Mouse (Mus musculus) activated CD4-positive, CD25-positive, alpha-beta regulatory T cell (primary cell): ENCODE results near the gene Ctu1. TPM values are rescaled to one million over a fixed set of nuclear protein-coding genes. Genes with fewer than 3 reads are reported as not detected.

Source experiments
- polyA plus RNA-seq, 2 experiments: library from polyadenylated mRNA; unstranded; fragments of 100-300 nt; shearing (Covaris generic); gene quantifications; one replicate each; pipeline ENCODE4 v1.2.1; 2017

The Ctu1 gene
- polyA plus RNA-seq = 10 to 100 TPM in 1 of 2 experiments, 1 to 10 TPM in 1; 8.3 to 13.4 TPM

DNA sequence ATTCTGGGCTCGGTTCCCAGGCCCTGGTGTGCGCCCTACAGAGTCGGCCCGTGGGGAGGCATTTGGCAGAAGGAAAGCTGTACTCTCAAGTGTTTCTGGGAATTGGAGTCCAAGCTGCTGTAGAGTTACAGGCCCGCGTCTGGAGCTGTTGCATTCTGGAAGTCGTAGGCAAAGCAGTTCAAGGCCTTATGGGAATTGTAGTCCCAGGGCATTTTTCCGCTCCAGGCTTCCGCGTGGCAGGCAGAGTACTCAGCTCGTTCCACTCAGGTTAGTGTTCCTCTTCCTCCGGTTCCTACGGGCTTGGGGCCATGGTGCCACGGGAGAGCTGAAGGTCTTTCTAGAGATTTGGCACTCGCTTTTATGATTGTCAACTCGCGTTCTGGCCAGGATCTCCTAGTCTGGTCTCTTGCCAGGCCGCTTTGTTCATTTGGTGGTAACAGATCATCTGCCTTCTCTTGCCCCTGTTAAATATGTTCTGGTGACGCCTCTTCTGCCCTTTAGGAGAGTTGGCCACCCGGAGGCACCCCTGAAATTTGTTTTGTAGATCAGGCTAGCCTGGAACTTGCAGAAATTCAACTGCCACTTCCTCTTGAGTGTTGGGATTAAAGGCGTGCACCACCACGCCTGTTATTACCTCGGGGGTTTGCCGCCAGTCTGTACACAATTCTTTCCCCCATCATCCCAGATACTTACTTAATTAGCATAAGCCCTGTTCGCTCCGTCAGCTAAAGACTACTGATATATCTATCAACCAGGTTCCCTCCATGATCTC, at the start of gene Ctu1:
Gene Ctu1 (plus strand): TSS at position 208 of the 772 bp plus-strand sequence.

DNA sequence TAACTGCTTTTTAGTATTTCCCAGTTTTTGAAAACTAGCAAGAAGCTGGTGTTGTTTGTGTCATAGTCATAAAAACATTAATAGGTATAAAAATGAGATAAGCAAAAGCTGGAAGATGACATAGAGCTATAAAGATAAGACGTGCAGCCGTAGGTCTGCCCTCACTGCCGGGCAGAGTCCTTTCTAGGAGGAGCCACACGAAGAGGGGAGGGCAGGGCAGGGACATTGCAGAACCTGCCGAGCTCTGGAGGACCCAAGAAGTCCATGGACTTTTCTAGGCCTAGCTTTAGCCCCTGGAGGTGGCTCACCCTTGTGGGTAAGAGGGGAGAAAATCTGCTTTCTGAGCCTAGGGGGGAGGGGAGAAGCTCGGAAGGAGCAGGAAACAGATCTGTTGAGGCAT, 37.3 kb upstream of the Ctu1 start, which contains the start of gene Ceacam18:
Gene Ceacam18 (plus strand): TSS at position 208 of the 400 bp plus-strand sequence.

DNA sequence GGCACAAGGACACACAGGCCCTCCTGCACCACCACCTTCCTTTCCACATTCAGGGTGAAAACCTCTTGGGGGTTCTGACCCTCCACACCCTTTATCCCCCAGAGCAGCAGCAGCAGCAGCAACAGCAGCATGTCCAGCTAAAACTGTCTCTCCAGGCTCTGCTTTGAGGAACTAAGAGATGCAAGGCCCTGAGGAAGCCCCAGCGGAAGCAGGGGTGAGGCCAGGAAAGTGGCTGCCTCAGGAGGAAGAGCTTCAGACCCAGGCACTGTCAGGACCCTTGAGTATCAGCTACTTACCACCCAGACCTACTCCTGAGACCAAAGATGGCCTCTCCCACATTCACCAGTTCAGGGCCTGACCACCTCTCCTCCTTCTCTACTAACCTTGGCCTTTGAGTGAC, 11.8 kb upstream of the Ctu1 start, which contains the start of gene Siglece:
Gene Siglece (minus strand): TSS at position 160 of the 400 bp plus-strand sequence.

DNA sequence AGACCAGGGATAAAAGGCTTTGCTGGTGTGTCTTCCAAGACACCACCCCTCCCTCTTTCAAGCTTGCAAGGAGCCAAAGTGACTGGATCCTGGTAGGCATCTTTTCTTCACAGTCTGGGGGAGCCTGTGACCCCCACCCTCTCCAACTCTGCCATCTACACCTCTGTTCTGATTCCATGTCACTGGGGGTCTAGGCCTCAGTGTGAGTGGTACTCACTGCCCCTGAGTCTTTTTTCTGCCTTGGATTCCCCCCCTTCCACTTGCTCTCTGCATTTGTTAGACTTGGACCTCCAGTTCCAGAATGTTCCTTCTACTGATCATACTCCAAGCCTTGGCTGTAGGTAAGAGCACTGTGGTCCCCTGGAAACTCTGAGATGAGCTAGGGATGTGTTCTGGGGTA, 18.3 kb downstream of the Ctu1 start, which contains the start of gene Klk14:
Gene Klk14 (plus strand): TSS at position 301 of the 400 bp plus-strand sequence.

DNA sequence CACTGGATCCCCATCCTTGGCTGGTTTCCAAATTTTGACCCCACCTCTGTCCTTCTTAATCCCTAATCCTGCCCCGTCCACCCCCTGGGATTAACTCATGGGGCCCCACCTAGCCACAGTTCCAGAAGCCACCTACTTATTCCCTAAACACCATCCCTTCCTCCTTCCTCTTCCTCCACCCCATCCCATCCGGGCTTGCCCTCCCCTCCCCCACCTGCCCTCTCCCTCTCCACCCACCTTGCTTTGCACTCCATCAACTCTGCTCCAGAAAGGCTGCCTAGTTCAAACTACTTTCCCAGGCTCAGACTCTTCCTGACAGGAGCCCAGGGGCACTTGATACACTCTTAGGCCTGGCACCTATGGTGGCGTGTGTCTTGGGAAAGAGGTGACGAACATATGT, 40.5 kb downstream of the Ctu1 start, which contains the start of gene Klk13:
Gene Klk13 (plus strand): TSS at position 301 of the 400 bp plus-strand sequence.

Other genes with a start within 250 kb of the Ctu1 start
- gene Lim2, start 244.3 kb upstream of the Ctu1 start, polyA plus RNA-seq = not detected
- 100 to 1,000 TPM; 231 to 393 TPM for gene Nkg7, start 234.9 kb upstream of the Ctu1 start, polyA plus RNA-seq
- gene Cldnd2, start 231.2 kb upstream of the Ctu1 start, polyA plus RNA-seq = under 1 TPM in 1 of 2 experiments, not detected in 1; 0.45 TPM
- gene Etfb, start 227.9 kb upstream of the Ctu1 start, polyA plus RNA-seq = 100 to 1,000 TPM; 142 to 168 TPM
- not detected for gene Gm45233, start 227.9 kb upstream of the Ctu1 start, polyA plus RNA-seq
- 1 to 10 TPM; 4.1 to 5.4 TPM for gene Vsig10l, start 208.9 kb upstream of the Ctu1 start, polyA plus RNA-seq
- gene Iglon5, start 181.9 kb upstream of the Ctu1 start, polyA plus RNA-seq = not detected
- gene 4931406B18Rik, start 166.1 kb upstream of the Ctu1 start, polyA plus RNA-seq = under 1 TPM; 0.04 to 0.07 TPM
- not detected for gene Cd33, start 127.6 kb upstream of the Ctu1 start, polyA plus RNA-seq
- gene Zfp658, start 109.8 kb upstream of the Ctu1 start, polyA plus RNA-seq = 1 to 10 TPM; 3.5 to 4.6 TPM
- 10 to 100 TPM in 1 of 2 experiments, 1 to 10 TPM in 1; 8.5 to 10.1 TPM for gene Zfp719, start 92.4 kb upstream of the Ctu1 start, polyA plus RNA-seq
- under 1 TPM in 1 of 2 experiments, not detected in 1; 0.07 TPM for gene Zfp819, start 64.8 kb upstream of the Ctu1 start, polyA plus RNA-seq
- not detected for gene Ceacam18, start 37.3 kb upstream of the Ctu1 start, polyA plus RNA-seq
- gene Siglece, start 11.9 kb upstream of the Ctu1 start, polyA plus RNA-seq = under 1 TPM; 0.51 to 0.80 TPM
- not detected for gene Klk14, start 18.4 kb downstream of the Ctu1 start, polyA plus RNA-seq
- not detected for gene Klk13, start 40.6 kb downstream of the Ctu1 start, polyA plus RNA-seq
- under 1 TPM in 1 of 2 experiments, not detected in 1; 0.18 TPM for gene Klk12, start 96.9 kb downstream of the Ctu1 start, polyA plus RNA-seq
- under 1 TPM in 1 of 2 experiments, not detected in 1; 0.29 TPM for gene Klk11, start 102.6 kb downstream of the Ctu1 start, polyA plus RNA-seq
- under 1 TPM in 1 of 2 experiments, not detected in 1; 0.25 TPM for gene Klk10, start 109.0 kb downstream of the Ctu1 start, polyA plus RNA-seq
- 1 to 10 TPM in 1 of 2 experiments, under 1 TPM in 1; 0.61 to 1.0 TPM for gene Klk9, start 119.9 kb downstream of the Ctu1 start, polyA plus RNA-seq
- gene Klk8, start 125.6 kb downstream of the Ctu1 start, polyA plus RNA-seq = 100 to 1,000 TPM; 133 to 264 TPM
- gene Klk7, start 139.3 kb downstream of the Ctu1 start, polyA plus RNA-seq = under 1 TPM; 0.29 to 0.38 TPM
- gene Klk6, start 152.5 kb downstream of the Ctu1 start, polyA plus RNA-seq = under 1 TPM in 1 of 2 experiments, not detected in 1; 0.37 TPM
- gene Klk5, start 170.0 kb downstream of the Ctu1 start, polyA plus RNA-seq = not detected
- not detected for gene Klk4, start 209.1 kb downstream of the Ctu1 start, polyA plus RNA-seq